Mouse (Mus musculus) G1E (cell line): ENCODE data around the gene Txlng.

ENCODE experiments used
- CTCF ChIP-seq: IDR thresholded peaks from 2 replicates; pipeline ENCODE4 v1.5.1; 2012; ENCODE audit warnings: low read depth, low read length, inconsistent platforms, mixed read lengths
- GATA1 ChIP-seq: IDR thresholded peaks from 2 replicates; pipeline ENCODE4 v1.6.1; 2012; ENCODE audit warnings: borderline replicate concordance, low read length, inconsistent platforms, mixed read lengths
- GATA2 ChIP-seq: IDR thresholded peaks from 2 replicates; pipeline ENCODE4 v1.6.1; 2012; ENCODE audit warnings: low read depth, low read length, inconsistent platforms, borderline replicate concordance
- POLR2AphosphoS5 ChIP-seq: IDR thresholded peaks from 2 replicates; pipeline ENCODE4 v1.6.1; 2012; ENCODE audit warnings: low read depth, low read length, inconsistent platforms; ENCODE audit not compliant: insufficient replicate concordance
- TAL1 ChIP-seq: conservative IDR thresholded peaks from 2 replicates; pipeline ENCODE4 v1.6.1; 2012; ENCODE audit warnings: low read depth, low read length, inconsistent platforms, mixed read lengths

DNA sequence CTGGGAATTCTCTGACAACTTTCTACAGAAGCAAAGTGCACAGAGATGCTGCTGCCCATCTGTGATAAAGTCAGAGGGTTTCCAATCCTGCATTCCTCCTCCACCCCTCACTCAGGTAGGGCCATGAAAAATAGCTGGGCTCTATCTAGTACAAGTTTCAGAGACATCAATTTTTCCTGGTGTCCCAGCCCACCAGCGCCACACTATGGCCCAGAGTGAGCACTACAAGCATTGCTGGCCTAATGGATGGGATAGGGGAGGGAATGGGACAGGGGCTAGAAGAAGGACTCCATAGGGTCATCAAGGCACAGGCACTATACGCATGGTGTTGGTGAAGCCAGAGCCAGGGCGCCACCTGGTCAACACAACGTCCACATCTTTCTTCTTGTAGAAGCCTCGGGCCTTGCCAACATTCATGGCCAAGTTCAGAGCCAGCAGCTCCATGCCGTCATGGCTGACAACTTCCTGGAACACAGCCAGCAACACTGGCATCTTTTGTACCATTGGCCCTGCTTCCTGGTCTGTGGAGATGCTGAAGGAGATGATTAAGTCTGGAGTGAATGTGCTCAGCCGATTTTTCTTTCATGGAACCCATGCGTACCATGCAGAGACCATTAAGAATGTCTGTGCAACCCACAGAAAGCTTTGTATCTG lies 15.3 kb upstream of the Txlng start:
- TF ChIP-seq CTCF (no peak), TAL1 (no peak), GATA1 (no peak), POLR2AphosphoS5 (no peak), GATA2 (no peak)
